Comparison of ENCODE assay signal across 10 mouse cellular contexts in the genomic region with DNA sequence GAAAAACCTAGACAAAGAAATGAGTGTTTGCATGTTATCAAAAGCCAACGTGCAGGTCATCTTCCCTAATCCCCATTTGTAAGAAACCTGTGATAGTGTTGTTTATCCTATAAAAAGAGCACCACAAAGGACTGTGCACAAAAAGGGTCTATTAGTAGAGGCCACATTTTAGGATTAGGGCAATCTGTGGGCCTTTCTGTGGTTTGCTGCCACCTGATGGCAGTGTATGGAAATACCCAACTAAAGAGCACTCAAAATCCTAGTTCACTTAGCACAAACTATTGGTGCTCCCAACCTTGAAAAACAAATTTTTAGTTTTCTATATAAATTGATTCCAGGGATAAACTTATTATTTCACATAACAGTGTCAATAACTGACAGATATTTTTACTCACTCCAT. TPM values are rescaled to one million over a fixed set of nuclear protein-coding genes. Genes with fewer than 3 reads are reported as not detected.
DNase-seq lines count a peak whose midpoint lies in the region; ATAC-seq and TF ChIP-seq lines count a peak whose summit lies in the region.
"Had no signal": no experiment of that assay in that cellular context is flagged by ENCODE, and none has a peak within 500 bp of the region (broad histone marks: within the 10 kb centered on the region; RNA-seq: fewer than 3 reads in every experiment).

No protein-coding gene starts in this region.

- no peak overlapping the region for H3K9ac ChIP-seq in intestine, postnatal 0 days (ENCODE audit: low read depth, low read length)
- no peak overlapping the region for H3K9ac ChIP-seq in intestine, embryonic 15.5 days
- no peak overlapping the region for H3K9ac ChIP-seq in neural tube, embryonic 15.5 days (replicated peaks)
- H3K9ac ChIP-seq: embryonic facial prominence, embryonic 12.5 days; neural tube, embryonic 13.5 days had no signal

- ATAC-seq in intestine, postnatal 0 days: no peak
- no peak for ATAC-seq in intestine, embryonic 15.5 days
- peak; percentile 49 for ATAC-seq in CD4-positive, CD25-positive, alpha-beta regulatory T cell, adult 4 months
- no peak for ATAC-seq in neural tube, embryonic 15.5 days (ENCODE audit: low FRiP score)

- H3K4me3 ChIP-seq in intestine, postnatal 0 days (ENCODE audit: low read depth, low read length): no peak overlapping the region
- H3K4me3 ChIP-seq in intestine, embryonic 15.5 days (replicated peaks): no peak overlapping the region
- no peak overlapping the region for H3K4me3 ChIP-seq in neural tube, embryonic 15.5 days (replicated peaks)
- H3K4me3 ChIP-seq: embryonic facial prominence, embryonic 12.5 days; neural tube, embryonic 13.5 days had no signal

- DNase-seq in R1 (ENCODE audit: low read depth, low spot score): peak; percentile 64
- peak; percentile 17 for DNase-seq in kidney, postnatal 14 days
- no peak for DNase-seq in left cerebral cortex, adult 9 months (ENCODE audit: low spot score in 2 of 2)
- no peak for DNase-seq in left cerebral cortex, adult 11 months (ENCODE audit: low spot score)

- 29% methylated on average over 1 of the region's 1 CpGs for whole genome bisulfite sequencing in intestine, postnatal 0 days
- WGBS in intestine, embryonic 15.5 days: 64% methylated on average over 1 of the region's 1 CpGs
- WGBS in neural tube, embryonic 15.5 days: 85% methylated on average over 1 of the region's 1 CpGs

- no peaks in the 10 kb centered on the region for H3K4me1 ChIP-seq in intestine, postnatal 0 days (replicated peaks; ENCODE audit: control insufficient read depth, insufficient read depth, low read length)
- no peaks in the 10 kb centered on the region for H3K4me1 ChIP-seq in intestine, embryonic 15.5 days (replicated peaks)
- no peaks in the 10 kb centered on the region for H3K4me1 ChIP-seq in neural tube, embryonic 15.5 days
- H3K4me1 ChIP-seq: embryonic facial prominence, embryonic 12.5 days; neural tube, embryonic 13.5 days had no signal

- no peaks in the 10 kb centered on the region for H3K9me3 ChIP-seq in intestine, postnatal 0 days (ENCODE audit: control insufficient read depth)
- no peaks in the 10 kb centered on the region for H3K9me3 ChIP-seq in intestine, embryonic 15.5 days
- no peaks in the 10 kb centered on the region for H3K9me3 ChIP-seq in neural tube, embryonic 15.5 days (replicated peaks)
- H3K9me3 ChIP-seq: embryonic facial prominence, embryonic 12.5 days; neural tube, embryonic 13.5 days had no signal

- peaks cover 32% of the 10 kb centered on the region for H3K36me3 ChIP-seq in intestine, postnatal 0 days (ENCODE audit: control insufficient read depth, insufficient read depth)
- peaks cover 4% of the 10 kb centered on the region for H3K36me3 ChIP-seq in intestine, embryonic 15.5 days
- H3K36me3 ChIP-seq in neural tube, embryonic 15.5 days: peaks cover 33% of the 10 kb centered on the region

- no peaks in the 10 kb centered on the region for H3K27me3 ChIP-seq in intestine, postnatal 0 days (replicated peaks; ENCODE audit: control insufficient read depth, insufficient read depth, low read length)
- no peaks in the 10 kb centered on the region for H3K27me3 ChIP-seq in intestine, embryonic 15.5 days (replicated peaks)
- no peaks in the 10 kb centered on the region for H3K27me3 ChIP-seq in neural tube, embryonic 15.5 days (replicated peaks)
- H3K27me3 ChIP-seq: embryonic facial prominence, embryonic 12.5 days; neural tube, embryonic 13.5 days had no signal

- H3K27ac ChIP-seq in intestine, postnatal 0 days (ENCODE audit: low read depth, low read length): no peak overlapping the region
- no peak overlapping the region for H3K27ac ChIP-seq in intestine, embryonic 15.5 days
- H3K27ac ChIP-seq in neural tube, embryonic 15.5 days (replicated peaks): no peak overlapping the region
- H3K27ac ChIP-seq: embryonic facial prominence, embryonic 12.5 days; neural tube, embryonic 13.5 days had no signal

- peak; percentile 73 for TF ChIP-seq CTCF in intestine, postnatal 0 days (IDR thresholded peaks at IDR 0.05; ENCODE audit: low read depth)

- no peak overlapping the region for H3K4me2 ChIP-seq in intestine, postnatal 0 days (replicated peaks; ENCODE audit: low read depth)
- no peak overlapping the region for H3K4me2 ChIP-seq in intestine, embryonic 15.5 days (replicated peaks)
- no peak overlapping the region for H3K4me2 ChIP-seq in neural tube, embryonic 15.5 days
- H3K4me2 ChIP-seq: embryonic facial prominence, embryonic 12.5 days; neural tube, embryonic 13.5 days had no signal

RNA-seq across cellular contexts. Expression of a gene that starts 11.8 kb away (rescaled TPM):
- polyA plus RNA-seq in intestine, postnatal 0 days (2015; fragmentation: Nextera tagmentation; extraction: Ambion mirVana): 37.9 and 39.9 TPM in 2 replicates
- polyA plus RNA-seq in intestine, embryonic 15.5 days (2015; fragmentation: Nextera tagmentation; extraction: Ambion mirVana): 54.6 and 63.6 TPM in 2 replicates
- polyA plus RNA-seq in CD4-positive, CD25-positive, alpha-beta regulatory T cell, adult 4 months (2017; shearing (Covaris generic)): 10 to 100 TPM; 58.9 to 62.5 TPM
- 55.9 and 58.2 TPM in 2 replicates for polyA plus RNA-seq in neural tube, embryonic 15.5 days (2015; fragmentation: Nextera tagmentation; extraction: Ambion mirVana)

RNA-seq across cellular contexts. Expression of a gene that starts 12.0 kb away (rescaled TPM):
- polyA plus RNA-seq in intestine, postnatal 0 days (2015; fragmentation: Nextera tagmentation; extraction: Ambion mirVana): 4.7 and 5.9 TPM in 2 replicates
- 11.6 and 11.8 TPM in 2 replicates for polyA plus RNA-seq in intestine, embryonic 15.5 days (2015; fragmentation: Nextera tagmentation; extraction: Ambion mirVana)
- polyA plus RNA-seq in CD4-positive, CD25-positive, alpha-beta regulatory T cell, adult 4 months (2017; shearing (Covaris generic)): 1 to 10 TPM; 4.0 to 6.7 TPM
- 6.6 and 7.7 TPM in 2 replicates for polyA plus RNA-seq in neural tube, embryonic 15.5 days (2015; fragmentation: Nextera tagmentation; extraction: Ambion mirVana)

RNA-seq across cellular contexts. Expression of a gene that starts 48.4 kb away (rescaled TPM):
- 48.5 and 50.7 TPM in 2 replicates for polyA plus RNA-seq in intestine, postnatal 0 days (2015; fragmentation: Nextera tagmentation; extraction: Ambion mirVana)
- 56.3 and 61.3 TPM in 2 replicates for polyA plus RNA-seq in intestine, embryonic 15.5 days (2015; fragmentation: Nextera tagmentation; extraction: Ambion mirVana)
- 10 to 100 TPM; 46.0 to 49.9 TPM for polyA plus RNA-seq in CD4-positive, CD25-positive, alpha-beta regulatory T cell, adult 4 months (2017; shearing (Covaris generic))
- 16.0 and 20.7 TPM in 2 replicates for polyA plus RNA-seq in neural tube, embryonic 15.5 days (2015; fragmentation: Nextera tagmentation; extraction: Ambion mirVana)

Comparison
In these comparisons a context has a peak if more than half of its experiments do, and no peak if none do; other contexts are left out.
1. DNase-seq: peak in R1 (single experiment) and kidney, postnatal 14 days (single experiment); none in left cerebral cortex, adult 9 months (0 of 2) and left cerebral cortex, adult 11 months (single experiment).